Mouse (Mus musculus) intestine, postnatal 0 days (tissue): Measurements from ENCODE around the gene Sox15. TPM values are rescaled to one million over a fixed set of nuclear protein-coding genes. Genes with fewer than 3 reads are reported as not detected.

Experiments used
- ATAC-seq: fragments of 200-750 bp; cut with Nextera tagmentation; 2 replicates; pipeline ENCODE4 v1.8.0; 2017; ENCODE audit warnings: mild to moderate bottlenecking, moderate TSS enrichment, moderate library complexity
- H3K27ac ChIP-seq: fragments of 300-500 bp; sonication (generic); 2 replicates; pipeline ENCODE4 v1.5.1; 2014; ENCODE audit warnings: mild to moderate bottlenecking, low read depth, low read length, moderate library complexity
- H3K27me3 ChIP-seq: fragments of 300-500 bp; sonication (generic); replicated peaks from 2 replicates; pipeline ENCODE4 v1.6.1; 2014; ENCODE audit warnings: low read length, mixed read lengths; ENCODE audit not compliant: control insufficient read depth, insufficient read depth
- H3K36me3 ChIP-seq: fragments of 300-500 bp; sonication (generic); 2 replicates; pipeline ENCODE4 v1.6.1; 2014; ENCODE audit warnings: mild to moderate bottlenecking, moderate library complexity; ENCODE audit not compliant: control insufficient read depth, insufficient read depth
- H3K4me1 ChIP-seq: fragments of 300-500 bp; sonication (generic); replicated peaks from 2 replicates; pipeline ENCODE4 v1.6.1; 2014; ENCODE audit warnings: antibody characterized with exemption, low read length, mixed read lengths; ENCODE audit not compliant: control insufficient read depth, insufficient read depth
- H3K4me2 ChIP-seq: fragments of 300-500 bp; sonication (generic); replicated peaks from 2 replicates; pipeline ENCODE4 v1.6.1; 2014; ENCODE audit warnings: low read depth, mild to moderate bottlenecking, moderate library complexity
- H3K4me3 ChIP-seq: fragments of 300-500 bp; sonication (generic); 2 replicates; pipeline ENCODE4 v1.5.1; 2014; ENCODE audit warnings: low read depth, low read length
- H3K9ac ChIP-seq: fragments of 300-500 bp; sonication (generic); 2 replicates; pipeline ENCODE4 v1.6.1; 2014; ENCODE audit warnings: mild to moderate bottlenecking, low read depth, low read length
- H3K9me3 ChIP-seq: fragments of 300-500 bp; sonication (generic); 2 replicates; pipeline ENCODE4 v1.6.1; 2016; ENCODE audit warnings: mixed run types; ENCODE audit not compliant: control insufficient read depth
- CTCF ChIP-seq: sonication (generic); IDR thresholded peaks from 2 replicates; pipeline ENCODE4 v1.5.1; 2016; ENCODE audit warnings: low read depth, mild to moderate bottlenecking, control low read depth, antibody characterized with exemption, moderate library complexity
- WGBS: fragments of 180-500 bp; shearing (Covaris S2); extraction: QIAGEN DNeasy Blood & Tissue Kit; methylation state at CpG from one replicate; pipeline ENCODE4 v1.1.7; 2014; 5-methylcytosine and 5-hydroxymethylcytosine counted together
- polyA plus RNA-seq: library from polyadenylated mRNA; unstranded; fragments of >200 nt; fragmentation: Nextera tagmentation; extraction: Ambion mirVana; gene quantifications from 2 replicates; pipeline ENCODE4 v1.2.1, GENCODE M21; 2015

Sox15 gene
- polyA plus RNA-seq, 1 experiment from 2014 or later: not detected

DNA sequence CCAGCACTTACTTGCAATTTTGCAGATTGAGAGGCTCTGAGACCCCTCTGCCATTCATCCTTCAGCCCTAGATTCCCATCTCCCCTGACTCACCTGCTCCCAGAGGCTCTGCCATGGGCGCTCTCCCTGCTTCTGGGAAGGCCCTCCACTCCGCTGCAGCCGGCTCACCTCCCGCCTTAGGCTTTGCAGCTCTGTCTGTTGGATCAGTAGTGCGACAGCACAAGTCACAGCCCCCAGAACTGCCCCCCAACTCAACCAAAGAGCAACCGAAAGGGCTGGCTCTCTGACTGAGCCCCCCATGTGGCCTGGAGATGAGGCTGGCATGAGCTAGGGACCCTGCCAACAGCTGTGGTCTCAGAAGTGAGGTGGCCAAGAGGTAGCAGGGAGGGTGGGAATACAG is 29.8 kb downstream of the Sox15 start:
- Histone ChIP-seq H3K27me3 (no peaks in the 10 kb centered on the region), H3K9me3 (no peaks in the 10 kb centered on the region), H3K4me2 (peak overlapping the region; percentile 62), H3K27ac (peak overlapping the region; percentile 89; the same call in 1 of the 2 replicates), H3K36me3 (no peaks in the 10 kb centered on the region; the same call in 1 of the 2 replicates), H3K4me1 (peaks cover 12% of the 10 kb centered on the region), H3K4me3 (peak overlapping the region; percentile 26), H3K9ac (0 out of 2 replicates have a peak overlapping the region, but pooled peaks have one; percentile 31)
- TF ChIP-seq CTCF: no peak
- 89% methylated on average over 6 of the region's 6 CpGs for WGBS
- no peak for ATAC-seq

DNA sequence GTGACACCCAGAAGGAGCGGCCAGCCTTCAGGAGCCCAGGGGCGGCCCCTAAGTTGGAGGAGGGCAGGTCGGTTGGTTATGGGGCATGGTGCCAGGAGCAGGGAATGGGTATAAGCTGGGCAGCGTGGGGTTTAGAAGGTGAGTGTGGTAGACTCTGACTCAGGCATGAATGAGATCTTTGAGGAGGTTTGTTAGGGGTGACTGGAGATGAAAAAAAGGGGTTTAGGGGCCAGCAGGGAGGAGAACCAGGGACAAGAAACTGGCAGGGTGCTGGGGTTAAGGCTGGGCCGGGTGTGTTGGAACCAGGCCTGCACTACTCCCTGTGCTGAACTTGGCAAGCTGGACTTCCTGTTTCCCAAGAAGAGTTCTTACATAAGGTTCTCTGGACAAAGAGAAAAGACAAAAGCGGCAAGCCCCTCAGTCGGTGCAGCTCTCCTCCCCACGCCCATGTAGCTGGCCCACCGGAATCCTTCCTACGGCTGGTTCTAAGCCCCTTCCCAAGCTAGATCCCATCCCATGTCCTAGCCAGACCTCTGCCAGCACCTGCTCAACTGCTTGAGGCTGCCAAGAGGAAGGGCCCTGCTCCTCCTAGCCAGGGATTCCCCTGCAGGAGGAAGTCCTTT is 30.5 kb downstream of the Sox15 start, which contains the start of gene Tnfsf13:
Tnfsf13 (minus strand) TSS at position 259 of the 623 bp plus-strand sequence.
- Histone ChIP-seq H3K36me3 (no peaks in the 10 kb centered on the region), H3K27ac (peak within 1 kb of the TSS; percentile 89), H3K4me3 (peak within 1 kb of the TSS; percentile 26), H3K4me2 (peak within 1 kb of the TSS; percentile 62), H3K4me1 (peaks cover 12% of the 10 kb centered on the region), H3K9ac (peak within 1 kb of the TSS; percentile 31; the same call in 1 of the 2 replicates), H3K9me3 (no peaks in the 10 kb centered on the region), H3K27me3 (no peaks in the 10 kb centered on the region)
- TF ChIP-seq CTCF: no peak
- WGBS: 53% methylated on average over 10 of the region's 10 CpGs
- no peak for ATAC-seq

DNA sequence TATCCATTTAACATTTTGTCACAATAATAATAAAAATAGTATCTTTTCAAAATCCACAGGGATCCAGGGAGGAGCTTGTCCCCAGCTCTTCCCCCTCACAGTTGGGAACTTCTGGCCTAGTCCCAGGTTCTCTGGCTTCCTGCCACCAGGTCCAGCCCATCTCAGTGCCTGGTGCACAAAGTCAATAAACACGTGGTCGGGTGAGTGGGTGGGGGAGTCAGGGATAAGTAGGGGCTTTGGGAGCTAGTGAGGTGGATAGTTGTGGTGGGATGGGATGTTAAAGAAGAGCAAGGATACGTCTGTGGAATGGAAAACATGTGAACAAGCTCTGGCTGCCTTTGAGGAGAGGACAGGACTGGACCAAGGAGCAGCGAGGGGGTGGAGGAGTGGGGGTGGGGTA is 31.3 kb downstream of the Sox15 start:
- WGBS: 23% methylated on average over 4 of the region's 4 CpGs
- H3K4me1 ChIP-seq: peaks cover 9% of the 10 kb centered on the region

DNA sequence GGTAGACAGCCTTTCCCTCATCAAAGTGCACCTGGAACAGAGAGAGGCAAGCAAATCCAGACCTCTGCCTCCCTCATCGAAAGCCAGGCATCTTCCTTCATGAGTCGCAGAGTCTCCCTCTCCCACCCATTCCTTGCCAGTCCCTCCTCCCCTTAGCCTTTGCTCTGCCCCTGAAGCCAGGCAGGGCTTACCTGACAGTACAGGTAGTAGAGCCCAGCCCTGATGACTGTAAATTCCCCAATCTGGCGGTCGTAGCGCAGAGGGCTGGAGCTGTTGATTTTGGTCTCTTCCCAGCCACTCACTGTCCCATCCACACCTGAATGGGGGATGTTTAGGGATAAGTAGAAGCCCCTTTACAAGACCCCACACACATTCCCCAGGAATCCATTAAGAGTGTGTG is 31.9 kb downstream of the Sox15 start:
- no peaks in the 10 kb centered on the region for H3K27me3 ChIP-seq
- H3K4me1 ChIP-seq: peaks cover 9% of the 10 kb centered on the region
- no peak overlapping the region for H3K9ac ChIP-seq
- H3K9me3 ChIP-seq: no peaks in the 10 kb centered on the region
- H3K4me3 ChIP-seq: no peak overlapping the region
- H3K4me2 ChIP-seq: peak overlapping the region; percentile 62
- ATAC-seq: no peak
- no peaks in the 10 kb centered on the region for H3K36me3 ChIP-seq
- TF ChIP-seq CTCF: no peak
- no peak overlapping the region for H3K27ac ChIP-seq
- WGBS: 50% methylated on average over 5 of the region's 5 CpGs

More for the DNA sequence above, 31.3 kb downstream of the Sox15 start:
- Histone ChIP-seq H3K4me2 (peak overlapping the region; percentile 62), H3K36me3 (no peaks in the 10 kb centered on the region), H3K9me3 (no peaks in the 10 kb centered on the region), H3K9ac (no peak overlapping the region), H3K27me3 (no peaks in the 10 kb centered on the region), H3K4me3 (no peak overlapping the region), H3K27ac (peak overlapping the region; percentile 89; the same call in 1 of the 2 replicates)
- no peak for TF ChIP-seq CTCF
- no peak for ATAC-seq

DNA sequence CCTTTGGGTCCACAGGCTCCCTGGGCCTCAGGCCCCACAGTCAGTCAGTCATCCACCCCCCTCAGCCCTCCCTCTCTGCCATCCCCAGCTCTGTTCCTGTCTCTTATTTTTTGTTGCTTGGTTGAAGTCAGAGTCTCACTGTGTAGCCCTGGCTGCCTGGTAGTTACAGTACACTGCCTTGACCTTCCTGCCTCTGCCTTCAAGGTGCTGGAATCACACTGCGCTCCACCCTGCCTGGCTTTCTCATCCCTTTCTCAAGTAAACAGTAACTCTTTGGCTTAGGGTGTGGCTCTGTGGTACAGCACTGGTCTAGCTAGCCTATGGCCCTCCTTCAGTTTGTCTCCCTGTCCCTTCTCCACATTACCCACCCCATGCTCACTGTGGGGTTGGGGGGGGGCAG is 34.8 kb downstream of the Sox15 start:
- WGBS: 86% methylated on average over 1 of the region's 1 CpGs
- H3K27me3 ChIP-seq: no peaks in the 10 kb centered on the region
- H3K4me2 ChIP-seq: no peak overlapping the region
- H3K9me3 ChIP-seq: no peaks in the 10 kb centered on the region
- H3K9ac ChIP-seq: no peak overlapping the region
- H3K4me3 ChIP-seq: no peak overlapping the region
- H3K36me3 ChIP-seq: no peaks in the 10 kb centered on the region
- TF ChIP-seq CTCF: no peak
- no peak for ATAC-seq
- H3K27ac ChIP-seq: no peak overlapping the region; the same call in 1 of the 2 replicates
- peaks cover 9% of the 10 kb centered on the region for H3K4me1 ChIP-seq

DNA sequence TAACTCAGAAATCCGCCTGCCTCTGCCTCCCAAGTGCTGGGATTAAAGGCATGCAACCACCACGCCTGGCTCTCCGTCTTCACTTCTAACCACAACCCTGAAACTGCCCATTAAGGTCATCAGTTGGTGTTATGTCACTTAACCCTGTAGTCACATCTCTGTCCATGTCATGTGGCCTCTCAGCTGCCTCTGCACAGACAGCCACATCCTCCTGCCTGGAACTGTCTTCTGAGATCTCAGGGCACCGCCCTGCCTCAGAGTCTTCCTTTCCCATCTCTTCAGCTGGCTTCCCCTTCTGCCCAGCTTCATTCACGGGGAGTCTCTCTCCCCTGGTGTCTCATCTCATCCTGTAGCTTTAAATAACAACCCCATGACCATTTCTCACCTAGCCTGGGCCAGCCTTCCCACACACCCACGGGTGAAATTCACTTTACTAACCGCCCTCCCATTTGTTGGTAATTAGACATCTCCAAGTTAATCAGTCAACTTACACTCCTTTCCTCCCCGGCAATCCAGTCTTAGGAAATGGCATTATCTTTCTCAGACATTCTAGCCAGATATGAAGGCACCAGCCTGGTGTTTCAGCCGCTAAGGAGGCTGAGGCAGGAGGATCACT is 37.2 kb downstream of the Sox15 start:
- no peak for TF ChIP-seq CTCF
- H3K4me2 ChIP-seq: no peak overlapping the region
- H3K4me1 ChIP-seq: peaks cover 7% of the 10 kb centered on the region; the same call in 1 of the 2 replicates
- no peaks in the 10 kb centered on the region for H3K9me3 ChIP-seq
- ATAC-seq: peak; percentile 37; the same call in 1 of the 2 replicates
- no peaks in the 10 kb centered on the region for H3K27me3 ChIP-seq
- no peak overlapping the region for H3K9ac ChIP-seq
- H3K27ac ChIP-seq: peak overlapping the region; percentile 84
- H3K36me3 ChIP-seq: no peaks in the 10 kb centered on the region
- 54% methylated on average over 9 of the region's 9 CpGs for WGBS
- H3K4me3 ChIP-seq: no peak overlapping the region
